Mouse (Mus musculus) kidney, embryonic 15.5 days (tissue): ENCODE results near the gene Hpse2. TPM values are rescaled to one million over a fixed set of nuclear protein-coding genes. Genes with fewer than 3 reads are reported as not detected.

Experiments
- ATAC-seq: fragments of 200-750 bp; cut with Nextera tagmentation; replicated peaks from 2 replicates; pipeline ENCODE4 v1.8.0; 2017; ENCODE audit warnings: moderate TSS enrichment; ENCODE audit not compliant: low FRiP score
- H3K27ac ChIP-seq: fragments of 300-500 bp; sonication (generic); 2 replicates; pipeline ENCODE4 v1.5.1; 2015; ENCODE audit warnings: mild to moderate bottlenecking, inconsistent platforms
- H3K27me3 ChIP-seq: fragments of 300-500 bp; sonication (generic); 2 replicates; pipeline ENCODE4 v1.6.1; 2015; ENCODE audit warnings: inconsistent platforms
- H3K36me3 ChIP-seq: fragments of 300-500 bp; sonication (generic); 2 replicates; pipeline ENCODE4 v1.6.1; 2015; ENCODE audit warnings: inconsistent platforms
- H3K4me1 ChIP-seq: fragments of 300-500 bp; sonication (generic); 2 replicates; pipeline ENCODE4 v1.6.1; 2015; ENCODE audit warnings: inconsistent platforms
- H3K4me2 ChIP-seq: fragments of 300-500 bp; sonication (generic); 2 replicates; pipeline ENCODE4 v1.6.1; 2015; ENCODE audit warnings: moderate library complexity, mild to moderate bottlenecking, inconsistent platforms
- H3K4me3 ChIP-seq: fragments of 300-500 bp; sonication (generic); replicated peaks from 2 replicates; pipeline ENCODE4 v1.5.1; 2015; ENCODE audit warnings: mild to moderate bottlenecking, inconsistent platforms
- H3K9ac ChIP-seq: fragments of 300-500 bp; sonication (generic); 2 replicates; pipeline ENCODE4 v1.6.1; 2015; ENCODE audit warnings: mild to moderate bottlenecking, inconsistent platforms
- H3K9me3 ChIP-seq: fragments of 300-500 bp; sonication (generic); replicated peaks from 2 replicates; pipeline ENCODE4 v1.6.1; 2016; ENCODE audit warnings: inconsistent platforms
- WGBS: fragments of 180-500 bp; shearing (Covaris S2); methylation state at CpG from one replicate; pipeline ENCODE4 v1.1.7; 2015; ENCODE audit warnings: mixed read lengths; 5-methylcytosine and 5-hydroxymethylcytosine counted together
- polyA plus RNA-seq: library from polyadenylated mRNA; unstranded; fragments of >200 nt; fragmentation: Nextera tagmentation; extraction: Ambion mirVana; gene quantifications from 2 replicates; pipeline ENCODE4 v1.2.1, GENCODE M21; 2015

Gene Hpse2
- polyA plus RNA-seq, 1 experiment from 2014 or later, result 1.8 TPM

GRCm38 (mm10) chr19:42737753-42738152 lies 650.4 kb downstream of the Hpse2 start:
- H3K4me3 ChIP-seq, result no peak overlapping the region
- H3K9ac ChIP-seq, result no peak overlapping the region
- H3K36me3 ChIP-seq, result no peaks in the 10 kb centered on the region
- H3K27ac ChIP-seq, result no peak overlapping the region
- no peak overlapping the region for H3K4me2 ChIP-seq
- H3K9me3 ChIP-seq, result no peaks in the 10 kb centered on the region
- 73% methylated on average over 9 of the region's 9 CpGs for WGBS
- no peaks in the 10 kb centered on the region for H3K27me3 ChIP-seq
- no peak for ATAC-seq
- peaks cover 10% of the 10 kb centered on the region for H3K4me1 ChIP-seq

Other genes with a start within 250 kb of the Hpse2 start
- gene Cnnm1, start 52.1 kb upstream of the Hpse2 start, polyA plus RNA-seq, result 0.19 TPM in 2 replicates
- 57.8 and 59.0 TPM in 2 replicates for gene Got1, start 136.2 kb upstream of the Hpse2 start, polyA plus RNA-seq
- 0.26 and 0.48 TPM in 2 replicates for gene Nkx2-3, start 224.0 kb upstream of the Hpse2 start, polyA plus RNA-seq